Mouse (Mus musculus) liver, embryonic 16.5 days (tissue): ENCODE data around the gene Trpm3. TPM values are rescaled to one million over a fixed set of nuclear protein-coding genes. Genes with fewer than 3 reads are reported as not detected.

Experiments used
- ATAC-seq: fragments of 200-750 bp; cut with Nextera tagmentation; 2 replicates; pipeline ENCODE4 v1.8.0; 2017; ENCODE audit warnings: low read depth, mild to moderate bottlenecking, moderate number of reproducible peaks, moderate library complexity
- H3K27ac ChIP-seq: fragments of 300-500 bp; sonication (generic); 2 replicates; pipeline ENCODE4 v1.5.1; 2014; ENCODE audit warnings: mild to moderate bottlenecking, low read length
- H3K27me3 ChIP-seq: fragments of 300-500 bp; sonication (generic); 2 replicates; pipeline ENCODE4 v1.6.1; 2014; ENCODE audit warnings: low read depth, low read length, mixed read lengths; ENCODE audit not compliant: control insufficient read depth, insufficient read depth
- H3K36me3 ChIP-seq: fragments of 300-500 bp; sonication (generic); 2 replicates; pipeline ENCODE4 v1.6.1; 2014; ENCODE audit warnings: mild to moderate bottlenecking; ENCODE audit not compliant: control insufficient read depth, insufficient read depth
- H3K4me1 ChIP-seq: fragments of 300-500 bp; sonication (generic); 2 replicates; pipeline ENCODE4 v1.6.1; 2014; ENCODE audit warnings: low read depth, low read length, mixed read lengths; ENCODE audit not compliant: control insufficient read depth
- H3K4me2 ChIP-seq: fragments of 300-500 bp; sonication (generic); 2 replicates; pipeline ENCODE4 v1.6.1; 2014; ENCODE audit warnings: low read depth, low read length, mixed read lengths
- H3K4me3 ChIP-seq: fragments of 300-500 bp; sonication (generic); 2 replicates; pipeline ENCODE4 v1.5.1; 2014; ENCODE audit warnings: low read depth, mild to moderate bottlenecking, low read length
- H3K9ac ChIP-seq: fragments of 300-500 bp; sonication (generic); 2 replicates; pipeline ENCODE4 v1.6.1; 2014; ENCODE audit warnings: low read depth, low read length
- H3K9me3 ChIP-seq: fragments of 300-500 bp; sonication (generic); replicated peaks from 2 replicates; pipeline ENCODE4 v1.6.1; 2016; ENCODE audit warnings: low read length; ENCODE audit not compliant: control insufficient read depth
- WGBS: fragments of 180-500 bp; shearing (Covaris S2); extraction: QIAGEN DNeasy Blood & Tissue Kit; methylation state at CpG from one replicate; pipeline ENCODE4 v1.1.7; 2014; ENCODE audit not compliant: insufficient replicate concordance; 5-methylcytosine and 5-hydroxymethylcytosine counted together
- polyA plus RNA-seq: library from polyadenylated mRNA; unstranded; fragments of >200 nt; fragmentation: Nextera tagmentation; extraction: Ambion mirVana; gene quantifications from 2 replicates; pipeline ENCODE4 v1.2.1, GENCODE M21; 2015

Trpm3 gene
- polyA plus RNA-seq: 0.02 and 0.04 TPM in 2 replicates

DNA sequence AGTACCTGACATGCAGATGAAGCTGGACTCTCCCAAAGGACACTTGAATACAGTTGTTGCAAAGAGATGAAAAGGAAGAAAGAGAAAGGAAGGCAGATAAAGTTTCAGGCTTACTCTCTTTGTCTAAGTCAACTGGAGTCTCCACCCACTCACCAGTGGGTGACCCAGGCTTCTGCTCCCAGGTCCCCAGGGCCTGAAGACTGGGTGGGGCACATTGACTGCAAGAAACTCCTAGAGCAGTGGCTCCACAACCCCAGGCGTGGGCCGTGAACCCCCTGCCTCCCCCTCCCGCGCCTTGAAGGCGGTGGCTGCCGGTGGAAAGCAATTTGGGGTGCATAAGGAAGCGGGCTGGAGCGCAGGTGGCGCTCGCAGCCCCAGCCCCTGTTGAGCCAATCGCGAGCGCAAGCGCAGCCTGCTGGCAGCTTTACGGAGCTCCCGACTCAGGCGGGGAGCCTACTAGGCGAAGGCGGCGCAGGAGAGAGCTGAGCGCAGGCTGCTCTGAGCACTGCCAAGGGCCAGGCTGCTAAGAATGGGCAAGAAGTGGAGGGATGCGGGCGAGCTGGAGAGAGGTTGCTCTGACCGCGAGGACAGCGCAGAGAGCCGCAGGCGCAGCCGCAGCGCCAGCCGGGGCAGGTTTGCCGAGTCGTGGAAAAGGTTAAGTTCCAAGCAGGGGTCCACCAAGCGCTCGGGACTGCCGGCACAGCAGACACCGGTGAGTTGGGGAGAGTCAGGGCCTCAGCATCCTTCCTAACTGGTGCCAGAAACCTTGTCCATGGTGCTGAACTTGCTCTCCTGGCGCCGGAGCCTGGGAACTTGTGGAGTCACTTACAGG lies at the start of gene Trpm3:
Gene Trpm3 (plus strand): TSS at position 457 of the 832 bp plus-strand sequence.
- Histone ChIP-seq H3K9ac (no peak within 1 kb of the TSS), H3K9me3 (no peaks in the 10 kb centered on the region), H3K4me3 (no peak within 1 kb of the TSS), H3K36me3 (no peaks in the 10 kb centered on the region), H3K27me3 (no peaks in the 10 kb centered on the region), H3K27ac (no peak within 1 kb of the TSS), H3K4me1 (no peaks in the 10 kb centered on the region), H3K4me2 (no peak within 1 kb of the TSS)
- ATAC-seq: peak; percentile 19; the same call in 1 of the 2 replicates
- 2% methylated on average over 38 of the region's 39 CpGs for WGBS

DNA sequence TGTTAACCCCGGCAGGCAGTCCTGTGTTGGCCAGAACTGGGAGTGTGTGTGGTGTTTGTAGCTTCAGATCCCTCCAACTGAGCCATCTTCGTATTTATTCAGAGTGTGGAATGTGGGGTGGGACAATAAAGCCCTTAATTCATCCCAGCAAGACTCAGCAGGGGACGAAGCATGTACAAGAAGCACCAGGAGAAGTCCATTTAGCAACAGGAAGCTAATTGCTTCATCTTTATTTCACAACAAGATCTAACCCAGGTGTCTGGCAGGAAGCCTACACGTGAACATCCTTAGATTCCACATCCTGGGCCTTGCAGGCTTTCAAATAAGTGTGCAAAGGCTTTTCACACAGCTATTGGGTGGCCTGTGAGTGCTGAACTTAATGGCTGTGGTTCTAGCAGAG lies 38.3 kb upstream of the Trpm3 start:
- Histone ChIP-seq H3K9me3 (no peaks in the 10 kb centered on the region), H3K36me3 (no peaks in the 10 kb centered on the region), H3K4me3 (no peak overlapping the region), H3K27me3 (no peaks in the 10 kb centered on the region), H3K9ac (no peak overlapping the region), H3K27ac (no peak overlapping the region), H3K4me1 (no peaks in the 10 kb centered on the region), H3K4me2 (no peak overlapping the region)
- no peak for ATAC-seq
- WGBS: 38% methylated on average over 4 of the region's 4 CpGs

DNA sequence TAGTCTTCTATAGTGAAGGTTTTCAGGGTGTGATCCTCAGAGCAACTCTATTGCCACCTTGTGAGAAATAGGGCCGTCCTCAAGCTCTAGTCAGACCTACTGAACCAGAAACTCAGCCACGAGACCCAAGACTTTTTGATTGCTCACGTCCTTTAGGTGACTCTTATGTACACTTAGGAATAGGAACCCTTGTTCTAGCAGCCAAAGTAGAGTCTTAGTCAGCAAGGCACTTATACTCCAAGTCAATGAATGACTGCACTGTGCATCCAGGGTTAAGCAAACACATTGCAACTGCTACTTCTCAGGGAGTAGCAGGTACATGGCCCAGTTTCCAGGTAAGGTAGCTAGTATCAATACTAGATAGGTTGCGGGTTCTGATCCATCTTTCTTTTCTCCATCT lies 35.0 kb upstream of the Trpm3 start:
- Histone ChIP-seq H3K4me1 (no peaks in the 10 kb centered on the region), H3K27ac (no peak overlapping the region), H3K27me3 (no peaks in the 10 kb centered on the region), H3K9ac (no peak overlapping the region), H3K9me3 (no peaks in the 10 kb centered on the region), H3K36me3 (no peaks in the 10 kb centered on the region), H3K4me2 (no peak overlapping the region), H3K4me3 (no peak overlapping the region)
- 45% methylated on average over 4 of the region's 4 CpGs for WGBS
- no peak for ATAC-seq

DNA sequence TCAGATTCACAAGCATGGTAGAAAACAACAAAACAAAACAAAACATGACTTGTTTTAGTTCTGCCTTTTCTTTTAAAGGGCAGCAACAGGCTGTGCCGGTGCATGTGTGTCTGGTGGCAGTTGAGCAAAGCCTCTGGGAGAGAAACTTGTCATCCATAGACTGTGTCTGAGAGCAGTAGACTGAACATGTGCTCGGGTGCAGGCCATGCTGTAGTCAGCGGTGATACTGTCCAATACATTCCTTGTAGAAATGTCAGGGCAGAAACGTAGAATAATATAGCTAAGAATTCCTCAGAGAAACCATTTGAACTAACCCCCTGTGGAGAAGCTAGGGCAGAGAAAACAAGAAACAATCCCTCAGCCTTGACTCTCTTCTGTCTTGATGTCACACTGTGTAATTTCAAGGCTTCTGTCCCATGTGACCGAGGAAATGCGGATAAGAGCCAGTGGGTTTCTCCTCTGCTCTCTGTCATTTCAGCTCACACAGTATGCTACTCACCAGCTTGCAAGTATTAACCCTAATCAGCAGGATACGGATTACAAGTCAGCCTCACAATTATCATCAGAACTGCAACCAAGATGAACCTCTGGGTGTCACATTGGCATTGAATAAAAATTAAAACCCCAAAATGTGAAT lies 33.9 kb upstream of the Trpm3 start:
- WGBS: 66% methylated on average over 7 of the region's 7 CpGs
- no peak overlapping the region for H3K27ac ChIP-seq
- no peaks in the 10 kb centered on the region for H3K4me1 ChIP-seq
- ATAC-seq: no peak
- H3K27me3 ChIP-seq: no peaks in the 10 kb centered on the region
- H3K36me3 ChIP-seq: no peaks in the 10 kb centered on the region
- H3K9ac ChIP-seq: no peak overlapping the region
- no peak overlapping the region for H3K4me2 ChIP-seq
- no peaks in the 10 kb centered on the region for H3K9me3 ChIP-seq
- no peak overlapping the region for H3K4me3 ChIP-seq

GRCm38 (mm10) chr19:22105648-22106047 lies 33.2 kb upstream of the Trpm3 start:
- Histone ChIP-seq H3K27me3 (no peaks in the 10 kb centered on the region), H3K4me3 (no peak overlapping the region), H3K9me3 (no peaks in the 10 kb centered on the region), H3K4me2 (no peak overlapping the region), H3K9ac (no peak overlapping the region), H3K27ac (no peak overlapping the region), H3K36me3 (no peaks in the 10 kb centered on the region), H3K4me1 (no peaks in the 10 kb centered on the region)
- 36% methylated on average over 2 of the region's 2 CpGs for WGBS
- ATAC-seq: no peak

- no peaks in the 10 kb centered on the region for H3K9me3 ChIP-seq
- H3K27ac ChIP-seq: no peak overlapping the region
- H3K4me1 ChIP-seq: no peaks in the 10 kb centered on the region
- 70% methylated on average over 8 of the region's 8 CpGs for WGBS
- no peak for ATAC-seq
- H3K27me3 ChIP-seq: no peaks in the 10 kb centered on the region
- no peak overlapping the region for H3K9ac ChIP-seq
- no peak overlapping the region for H3K4me3 ChIP-seq
- no peak overlapping the region for H3K4me2 ChIP-seq
- no peaks in the 10 kb centered on the region for H3K36me3 ChIP-seq
Observed at GRCm38 (mm10) chr19:22108893-22109463, 29.9 kb upstream of the Trpm3 start.

DNA sequence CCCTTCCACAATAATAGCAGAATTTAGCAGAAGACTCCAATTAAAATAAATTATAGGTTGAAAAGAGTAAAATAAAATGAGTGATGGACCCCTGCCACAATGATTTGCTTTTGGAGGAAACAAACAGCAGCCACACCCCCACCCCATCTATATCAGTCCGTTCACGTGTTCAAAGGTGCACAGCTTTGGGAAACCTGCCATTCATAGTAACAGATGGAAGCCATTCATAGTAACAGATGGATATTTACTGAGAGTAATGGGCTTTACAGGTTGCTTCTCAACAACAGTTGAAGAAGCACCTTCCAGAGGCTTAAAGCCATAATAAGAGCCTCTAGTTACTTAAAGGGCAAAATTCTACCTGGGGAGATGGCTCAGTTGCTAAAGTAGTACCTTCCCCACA lies 17.9 kb upstream of the Trpm3 start:
- WGBS: 62% methylated on average over 2 of the region's 2 CpGs
- H3K4me2 ChIP-seq: no peak overlapping the region
- H3K4me1 ChIP-seq: no peaks in the 10 kb centered on the region
- no peak overlapping the region for H3K4me3 ChIP-seq
- no peaks in the 10 kb centered on the region for H3K9me3 ChIP-seq
- H3K9ac ChIP-seq: no peak overlapping the region
- H3K27ac ChIP-seq: no peak overlapping the region
- no peaks in the 10 kb centered on the region for H3K36me3 ChIP-seq
- no peak for ATAC-seq
- H3K27me3 ChIP-seq: no peaks in the 10 kb centered on the region

- no peak overlapping the region for H3K4me2 ChIP-seq
- no peak overlapping the region for H3K27ac ChIP-seq
- no peak overlapping the region for H3K9ac ChIP-seq
- H3K9me3 ChIP-seq: no peaks in the 10 kb centered on the region
- no peaks in the 10 kb centered on the region for H3K4me1 ChIP-seq
- no peaks in the 10 kb centered on the region for H3K27me3 ChIP-seq
- H3K4me3 ChIP-seq: no peak overlapping the region
- H3K36me3 ChIP-seq: no peaks in the 10 kb centered on the region
- 53% methylated on average over 2 of the region's 2 CpGs for WGBS
- no peak for ATAC-seq
Observed at GRCm38 (mm10) chr19:22121631-22122030, 17.2 kb upstream of the Trpm3 start.

GRCm38 (mm10) chr19:22132626-22133025 lies 6.2 kb upstream of the Trpm3 start:
- H3K9ac ChIP-seq: no peak overlapping the region
- 45% methylated on average over 3 of the region's 3 CpGs for WGBS
- H3K27ac ChIP-seq: no peak overlapping the region
- H3K4me1 ChIP-seq: no peaks in the 10 kb centered on the region
- ATAC-seq: no peak
- no peak overlapping the region for H3K4me3 ChIP-seq
- H3K9me3 ChIP-seq: no peaks in the 10 kb centered on the region
- no peak overlapping the region for H3K4me2 ChIP-seq
- no peaks in the 10 kb centered on the region for H3K36me3 ChIP-seq
- no peaks in the 10 kb centered on the region for H3K27me3 ChIP-seq
